Mouse (Mus musculus) limb, embryonic 14.5 days (tissue): ENCODE measurements around the gene Mrm1. TPM values are rescaled to one million over a fixed set of nuclear protein-coding genes. Genes with fewer than 3 reads are reported as not detected.

Experiments
- ATAC-seq: fragments of 200-750 bp; cut with Nextera tagmentation; 2 replicates; pipeline ENCODE4 v1.8.0; 2017; ENCODE audit warnings: low read depth, moderate number of reproducible peaks, moderate TSS enrichment; ENCODE audit not compliant: low FRiP score
- DNase-seq: peaks from one replicate; pipeline ENCODE4 v3.0.0-alpha.2; 2015; ENCODE audit warnings: low spot score
- H3K27ac ChIP-seq: fragments of 300-500 bp; sonication (generic); replicated peaks from 2 replicates; pipeline ENCODE4 v1.5.1; 2014; ENCODE audit warnings: low read depth, mild to moderate bottlenecking, low read length, moderate library complexity, mixed read lengths
- H3K27me3 ChIP-seq: fragments of 300-500 bp; sonication (generic); 2 replicates; pipeline ENCODE4 v1.6.1; 2014; ENCODE audit warnings: low read length, mixed read lengths; ENCODE audit not compliant: control insufficient read depth, insufficient read depth
- H3K36me3 ChIP-seq: fragments of 300-500 bp; sonication (generic); 2 replicates; pipeline ENCODE4 v1.6.1; 2014; ENCODE audit warnings: mild to moderate bottlenecking, low read length, moderate library complexity, mixed read lengths; ENCODE audit not compliant: control insufficient read depth, insufficient read depth
- H3K4me1 ChIP-seq: fragments of 300-500 bp; sonication (generic); 2 replicates; pipeline ENCODE4 v1.6.1; 2014; ENCODE audit warnings: antibody characterized with exemption, low read length, mixed read lengths; ENCODE audit not compliant: control insufficient read depth, insufficient read depth
- H3K4me2 ChIP-seq: fragments of 300-500 bp; sonication (generic); replicated peaks from 2 replicates; pipeline ENCODE4 v1.6.1; 2014; ENCODE audit warnings: low read depth, mild to moderate bottlenecking, low read length, moderate library complexity; ENCODE audit not compliant: severe bottlenecking
- H3K4me3 ChIP-seq: fragments of 300-500 bp; sonication (generic); replicated peaks from 2 replicates; pipeline ENCODE4 v1.5.1; 2014; ENCODE audit warnings: low read length
- H3K9ac ChIP-seq: fragments of 300-500 bp; sonication (generic); 2 replicates; pipeline ENCODE4 v1.6.1; 2014; ENCODE audit warnings: mild to moderate bottlenecking, low read depth, low read length, moderate library complexity; ENCODE audit not compliant: severe bottlenecking
- H3K9me3 ChIP-seq: fragments of 300-500 bp; sonication (generic); 2 replicates; pipeline ENCODE4 v1.6.1; 2016; ENCODE audit warnings: low read length; ENCODE audit not compliant: control insufficient read depth
- POLR2A ChIP-seq: fragments of 200-500 bp; IDR thresholded peaks from 2 replicates; pipeline ENCODE4 v1.8.0; 2012; ENCODE audit warnings: inconsistent platforms, mild to moderate bottlenecking, moderate library complexity, borderline replicate concordance; ENCODE audit not compliant: insufficient read depth, insufficient read length; ENCODE audit errors: extremely low read depth
- WGBS: fragments of 180-500 bp; shearing (Covaris S2); extraction: QIAGEN DNeasy Blood & Tissue Kit; methylation state at CpG from one replicate; pipeline ENCODE4 v1.1.7; 2014; 5-methylcytosine and 5-hydroxymethylcytosine counted together
- polyA plus RNA-seq, 2 experiments: library from polyadenylated mRNA; depleted of rRNA in 1 of 2; stranded (reverse) in 1 of 2; unstranded in 1 of 2; fragments of >200 nt; fragmentation: Nextera tagmentation in 1 of 2; extraction: Ambion mirVana in 1 of 2; gene quantifications; 2 replicates each; pipeline versions ENCODE4 v1.2.1 to v1.2.3; 2012 to 2014

Gene Mrm1
- polyA plus RNA-seq (2012; rRNA removed): 10.9 and 11.8 TPM in 2 replicates
- 10.6 and 11.8 TPM in 2 replicates for polyA plus RNA-seq (2014; fragmentation: Nextera tagmentation; extraction: Ambion mirVana)

DNA sequence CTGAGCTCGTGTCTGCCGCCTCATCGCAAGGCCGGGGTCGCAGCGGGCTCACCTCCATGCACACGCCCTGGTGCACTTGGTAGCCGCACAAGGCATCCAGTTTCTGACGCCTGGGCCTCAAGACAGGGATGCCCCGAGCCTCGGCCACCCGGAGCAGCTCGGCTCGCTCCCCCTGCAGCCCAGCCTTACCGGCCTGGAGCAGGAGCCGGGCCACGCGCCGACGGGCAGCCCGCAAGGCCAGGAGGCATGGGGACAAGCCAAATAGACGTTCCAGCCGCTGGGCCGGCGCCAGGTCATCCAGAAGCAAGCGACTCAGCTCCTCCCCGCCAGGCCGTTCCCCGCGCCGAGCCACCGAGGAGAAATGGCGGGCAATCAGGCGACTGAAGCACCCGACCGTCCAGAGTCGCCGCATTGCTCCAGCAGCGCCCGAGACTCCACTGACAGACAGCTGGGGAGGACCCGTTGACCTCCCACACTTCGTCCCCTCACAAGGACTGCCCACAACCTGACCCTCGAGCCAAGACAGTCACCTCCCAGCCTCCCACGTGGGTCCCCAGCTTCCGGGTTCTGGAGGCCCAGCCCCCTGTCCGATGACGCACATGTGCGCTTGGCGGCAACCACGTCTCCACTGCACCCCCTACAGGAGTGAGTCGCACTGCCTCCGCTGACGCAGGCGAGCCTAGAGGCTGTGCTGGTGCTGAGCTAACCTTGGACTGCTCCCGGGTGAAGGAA lies at the start of gene Mrm1:
TSS of gene Mrm1 (minus strand) at position 555 of the 732 bp plus-strand sequence.
- ATAC-seq (peak; percentile 84), DNase-seq (peak; percentile 87)
- Histone ChIP-seq H3K4me3 (peak within 1 kb of the TSS; percentile 69), H3K27ac (peak within 1 kb of the TSS; percentile 55), H3K4me1 (0 out of 2 replicates have a peak, but pooled peaks cover 3% of the 10 kb centered on the region), H3K9ac (peak within 1 kb of the TSS; percentile 66), H3K9me3 (no peaks in the 10 kb centered on the region), H3K4me2 (peak within 1 kb of the TSS; percentile 90), H3K27me3 (no peaks in the 10 kb centered on the region), H3K36me3 (0 out of 2 replicates have a peak, but pooled peaks cover 5% of the 10 kb centered on the region)
- 0 out of 2 replicates have a peak, but pooled peaks have one; percentile 58 for TF ChIP-seq POLR2A
- under 1% methylated on average over 51 of the region's 55 CpGs for WGBS

DNA sequence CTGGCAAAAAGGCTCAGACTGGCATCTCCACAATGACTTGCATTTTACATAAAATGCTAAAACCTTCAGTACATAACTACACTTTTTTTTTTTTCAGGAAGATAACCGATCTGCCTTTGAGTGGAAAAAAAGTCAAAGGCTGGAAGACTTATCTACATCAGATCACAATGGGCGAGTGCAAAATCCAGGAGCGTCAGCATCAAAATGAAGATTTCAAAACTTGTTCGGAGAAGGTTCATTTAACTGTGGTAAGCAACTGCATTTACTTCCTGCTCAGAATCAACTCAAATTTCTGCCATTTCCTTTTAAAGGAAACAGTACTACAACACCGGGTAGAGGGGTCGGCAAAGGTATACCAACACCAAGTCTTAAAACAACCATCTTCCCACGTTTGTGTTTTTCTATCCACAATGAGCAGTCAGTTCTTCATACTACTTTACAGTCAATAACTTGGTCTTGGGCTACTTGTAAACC lies 49.5 kb upstream of the Mrm1 start:
- peak overlapping the region; percentile 69 for H3K4me2 ChIP-seq
- ATAC-seq (no peak), DNase-seq (no peak)
- 17% methylated on average over 7 of the region's 7 CpGs for WGBS
- 0 out of 2 replicates have a peak, but pooled peaks cover 2% of the 10 kb centered on the region for H3K36me3 ChIP-seq
- H3K27ac ChIP-seq: no peak overlapping the region
- H3K9ac ChIP-seq: peak overlapping the region; percentile 73
- no peaks in the 10 kb centered on the region for H3K27me3 ChIP-seq
- no peak for TF ChIP-seq POLR2A
- peak overlapping the region; percentile 90 for H3K4me3 ChIP-seq
- peaks cover 13% of the 10 kb centered on the region for H3K4me1 ChIP-seq
- H3K9me3 ChIP-seq: no peaks in the 10 kb centered on the region

DNA sequence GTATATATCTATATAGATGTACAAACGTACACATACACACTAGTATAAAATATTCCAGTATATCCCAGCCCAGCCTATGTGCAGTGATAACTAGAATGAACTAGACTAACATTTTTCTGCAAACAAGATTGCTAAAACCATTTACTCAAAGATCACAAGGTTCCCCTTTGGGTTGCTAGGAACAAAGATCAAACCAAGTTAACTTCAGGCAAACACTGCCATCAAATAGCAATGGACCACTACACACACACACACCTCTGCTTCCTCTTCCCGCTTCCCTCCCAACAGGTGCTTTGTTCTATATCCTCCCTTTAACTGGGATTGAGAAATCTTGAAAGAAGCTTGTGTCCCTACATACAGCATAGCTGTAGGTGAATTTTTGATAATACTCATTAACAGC lies 48.3 kb upstream of the Mrm1 start:
- no peak overlapping the region for H3K4me2 ChIP-seq
- no peaks in the 10 kb centered on the region for H3K27me3 ChIP-seq
- DNase-seq (no peak), ATAC-seq (no peak)
- 85% methylated on average over 2 of the region's 2 CpGs for WGBS
- H3K9me3 ChIP-seq: no peaks in the 10 kb centered on the region
- H3K4me3 ChIP-seq: no peak overlapping the region
- H3K27ac ChIP-seq: no peak overlapping the region
- H3K36me3 ChIP-seq: peaks cover 6% of the 10 kb centered on the region; the same call in 1 of the 2 replicates
- no peak for TF ChIP-seq POLR2A
- H3K9ac ChIP-seq: no peak overlapping the region
- H3K4me1 ChIP-seq: peaks cover 13% of the 10 kb centered on the region

DNA sequence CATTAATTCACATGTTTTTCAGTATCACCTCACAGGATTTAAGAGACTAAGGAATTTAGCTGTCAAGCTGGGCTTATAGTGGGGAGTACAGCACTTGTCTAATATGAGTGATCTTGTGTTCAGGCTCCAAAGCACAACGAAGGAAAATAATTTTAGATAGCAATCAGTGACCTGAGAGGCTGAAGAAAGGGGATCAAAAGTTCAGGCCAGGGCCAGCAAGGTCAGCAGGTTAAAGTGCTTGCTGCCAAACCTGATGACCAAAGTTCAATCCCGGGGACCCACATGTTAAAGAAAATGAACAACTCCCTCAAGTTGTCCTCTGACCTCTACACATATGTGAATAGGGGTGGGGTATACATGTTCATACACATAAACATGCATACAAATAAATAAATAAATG lies 46.0 kb upstream of the Mrm1 start:
- H3K9ac ChIP-seq: no peak overlapping the region
- no peaks in the 10 kb centered on the region for H3K9me3 ChIP-seq
- no peaks in the 10 kb centered on the region for H3K27me3 ChIP-seq
- no peak overlapping the region for H3K4me2 ChIP-seq
- DNase-seq (no peak), ATAC-seq (no peak)
- H3K4me1 ChIP-seq: peaks cover 10% of the 10 kb centered on the region
- H3K27ac ChIP-seq: no peak overlapping the region
- 58% methylated on average over 2 of the region's 2 CpGs for WGBS
- no peak overlapping the region for H3K4me3 ChIP-seq
- peaks cover 20% of the 10 kb centered on the region for H3K36me3 ChIP-seq
- no peak for TF ChIP-seq POLR2A

DNA sequence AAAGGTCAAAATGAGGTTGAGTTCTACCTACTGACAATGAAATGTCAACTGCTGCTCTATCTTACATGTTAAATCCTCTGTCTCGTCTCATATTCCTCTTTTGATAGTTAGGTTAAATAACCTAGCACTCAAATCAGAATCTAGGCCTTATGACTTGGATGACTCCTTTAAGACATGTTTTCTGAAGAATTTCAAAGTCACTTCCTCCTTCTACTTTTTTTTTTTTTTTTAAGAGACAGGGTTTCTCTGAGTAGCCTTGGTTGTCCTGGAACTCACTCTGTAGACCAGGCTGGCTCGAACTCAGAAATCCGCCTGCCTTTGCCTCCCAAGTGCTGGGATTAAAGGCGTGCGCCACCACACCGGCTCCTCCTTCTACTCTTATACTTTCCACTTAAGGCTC lies 36.0 kb upstream of the Mrm1 start:
- Histone ChIP-seq H3K4me1 (no peaks in the 10 kb centered on the region), H3K9ac (no peak overlapping the region), H3K27ac (no peak overlapping the region), H3K36me3 (peaks cover 79% of the 10 kb centered on the region), H3K4me2 (no peak overlapping the region), H3K4me3 (no peak overlapping the region), H3K9me3 (no peaks in the 10 kb centered on the region), H3K27me3 (no peaks in the 10 kb centered on the region)
- 93% methylated on average over 6 of the region's 6 CpGs for WGBS
- DNase-seq (no peak), ATAC-seq (no peak)
- TF ChIP-seq POLR2A: no peak
